Mouse (Mus musculus) spleen, adult 2 months (tissue): ENCODE data around the gene Pus3.

Experiments used
- CTCF ChIP-seq: fragments of 200-500 bp; IDR thresholded peaks from 2 replicates; pipeline ENCODE4 v1.5.1; 2011; ENCODE audit warnings: mild to moderate bottlenecking, inconsistent platforms; ENCODE audit not compliant: insufficient read depth, insufficient read length, insufficient replicate concordance; ENCODE audit errors: extremely low read depth
- POLR2A ChIP-seq: fragments of 200-500 bp; IDR thresholded peaks from 2 replicates; pipeline ENCODE4 v1.6.1; 2011; ENCODE audit warnings: low read depth, low read length, inconsistent platforms

DNA sequence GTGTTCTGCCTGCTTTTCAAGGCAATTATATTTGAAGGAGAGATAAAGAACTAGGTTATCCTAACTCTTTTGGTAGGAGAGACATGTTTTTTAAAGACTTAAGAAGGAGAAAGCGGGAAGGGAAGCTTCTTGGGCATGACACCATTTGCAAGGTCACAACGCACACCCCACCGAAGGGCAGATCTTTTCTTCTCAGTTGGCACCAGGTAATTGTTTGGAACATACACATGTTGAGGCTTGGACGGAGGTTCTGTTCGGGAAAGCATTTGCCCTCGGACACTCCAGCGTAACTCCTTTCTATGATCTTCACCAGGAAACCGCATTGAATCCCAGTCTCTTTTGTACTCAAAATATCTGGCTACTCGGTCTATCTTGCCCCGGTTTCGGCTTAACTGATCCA, 2.7 kb downstream of the Pus3 start:
- TF ChIP-seq CTCF = no peak
- no peak for TF ChIP-seq POLR2A
